Mouse (Mus musculus) G1E (cell line): ENCODE measurements around the gene 1700024P04Rik.

ENCODE experiments used
- CTCF ChIP-seq: IDR thresholded peaks from 2 replicates; pipeline ENCODE4 v1.5.1; 2012; ENCODE audit warnings: low read depth, low read length, inconsistent platforms, mixed read lengths
- GATA1 ChIP-seq: IDR thresholded peaks from 2 replicates; pipeline ENCODE4 v1.6.1; 2012; ENCODE audit warnings: borderline replicate concordance, low read length, inconsistent platforms, mixed read lengths
- POLR2AphosphoS5 ChIP-seq: IDR thresholded peaks from 2 replicates; pipeline ENCODE4 v1.6.1; 2012; ENCODE audit warnings: low read depth, low read length, inconsistent platforms; ENCODE audit not compliant: insufficient replicate concordance

GRCm38 (mm10) chr13:98955226-98955625 lies 29.1 kb downstream of the 1700024P04Rik start:
- TF ChIP-seq CTCF (no peak), POLR2AphosphoS5 (no peak), GATA1 (no peak)
